Mouse (Mus musculus) stomach, postnatal 0 days (tissue): ENCODE results near the gene Sdad1.

Source experiments
- CTCF ChIP-seq: IDR thresholded peaks from 2 replicates; pipeline ENCODE4 v1.5.1; 2016; ENCODE audit warnings: antibody characterized with exemption, low read depth, mild to moderate bottlenecking, moderate library complexity
- EP300 ChIP-seq: optimal IDR thresholded peaks from 2 replicates; pipeline ENCODE3; 2016; ENCODE audit warnings: antibody characterized with exemption

DNA sequence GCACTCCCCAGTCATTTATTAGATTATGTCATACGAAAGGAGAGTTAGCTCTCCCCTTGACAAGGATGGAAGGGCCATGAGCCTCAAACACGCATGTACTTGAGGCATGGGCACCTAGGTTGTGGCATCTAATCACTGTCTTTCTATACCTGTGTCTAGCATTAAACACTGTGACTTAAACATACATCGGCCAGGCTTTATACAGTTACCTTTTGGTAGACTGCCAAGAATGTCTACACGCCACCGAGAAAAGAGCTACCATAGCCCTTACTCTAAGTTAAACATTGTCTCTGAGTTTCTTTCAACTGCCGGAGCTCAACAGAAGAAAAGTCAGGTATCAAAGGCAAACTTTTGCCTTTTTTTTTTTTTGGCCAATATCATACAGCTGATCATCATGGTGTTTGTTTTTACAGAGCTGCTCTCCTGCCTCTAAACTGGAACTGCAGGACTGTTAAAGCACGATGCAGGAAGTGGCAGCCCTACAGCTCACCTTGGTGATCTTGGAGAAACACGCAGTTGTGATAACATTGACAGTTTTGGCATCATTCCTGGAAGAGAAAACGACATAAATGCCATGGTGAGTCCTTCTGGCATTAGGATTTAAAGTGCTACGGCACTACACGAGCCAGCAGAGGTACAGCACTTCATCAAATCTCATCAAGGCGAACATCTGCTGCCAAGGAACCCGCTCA is 8.0 kb downstream of the Sdad1 start:
- TF ChIP-seq CTCF: no peak
- TF ChIP-seq EP300: no peak
